Mouse (Mus musculus) heart, postnatal 0 days (tissue): Measurements from ENCODE around the gene Palm. TPM values are rescaled to one million over a fixed set of nuclear protein-coding genes. Genes with fewer than 3 reads are reported as not detected.

Experiments
- ATAC-seq: fragments of 200-750 bp; cut with Nextera tagmentation; 2 replicates; pipeline ENCODE4 v1.8.0; 2017; ENCODE audit warnings: low read depth, moderate number of reproducible peaks, moderate library complexity; ENCODE audit not compliant: insufficient read depth
- DNase-seq: peaks from one replicate; pipeline ENCODE4 v3.0.0-alpha.2; 2016; ENCODE audit warnings: low spot score
- H3K27ac ChIP-seq: fragments of 300-500 bp; sonication (generic); 2 replicates; pipeline ENCODE4 v1.5.1; 2014; ENCODE audit warnings: low read depth, mild to moderate bottlenecking
- H3K27me3 ChIP-seq: fragments of 300-500 bp; sonication (generic); 2 replicates; pipeline ENCODE4 v1.6.1; 2014; ENCODE audit warnings: low read length, mixed read lengths; ENCODE audit not compliant: control insufficient read depth, insufficient read depth
- H3K36me3 ChIP-seq: fragments of 300-500 bp; sonication (generic); replicated peaks from 2 replicates; pipeline ENCODE4 v1.6.1; 2014; ENCODE audit warnings: low read length, mixed read lengths; ENCODE audit not compliant: control insufficient read depth, insufficient read depth
- H3K4me1 ChIP-seq: fragments of 300-500 bp; sonication (generic); 2 replicates; pipeline ENCODE4 v1.6.1; 2014; ENCODE audit warnings: antibody characterized with exemption; ENCODE audit not compliant: control insufficient read depth, insufficient read depth
- H3K4me2 ChIP-seq: fragments of 300-500 bp; sonication (generic); 2 replicates; pipeline ENCODE4 v1.6.1; 2014; ENCODE audit warnings: low read depth, mild to moderate bottlenecking, low read length, moderate library complexity
- H3K4me3 ChIP-seq: fragments of 300-500 bp; sonication (generic); 2 replicates; pipeline ENCODE4 v1.5.1; 2014; ENCODE audit warnings: low read depth, low read length
- H3K9ac ChIP-seq: fragments of 300-500 bp; sonication (generic); replicated peaks from 2 replicates; pipeline ENCODE4 v1.6.1; 2014; ENCODE audit warnings: low read depth, low read length, mixed read lengths
- H3K9me3 ChIP-seq: fragments of 300-500 bp; sonication (generic); replicated peaks from 2 replicates; pipeline ENCODE4 v1.6.1; 2016; ENCODE audit warnings: low read length; ENCODE audit not compliant: control insufficient read depth
- CTCF ChIP-seq: IDR thresholded peaks from 2 replicates; pipeline ENCODE4 v1.5.1; 2016; ENCODE audit warnings: antibody characterized with exemption, control low read depth, low read depth
- EP300 ChIP-seq: IDR thresholded peaks from 2 replicates; pipeline ENCODE4 v1.6.1; 2016; ENCODE audit warnings: antibody characterized with exemption, low read depth
- WGBS: fragments of 180-500 bp; shearing (Covaris S2); extraction: QIAGEN DNeasy Blood & Tissue Kit; methylation state at CpG from one replicate; pipeline ENCODE4 v1.1.7; 2014; 5-methylcytosine and 5-hydroxymethylcytosine counted together
- polyA plus RNA-seq: library from polyadenylated mRNA; unstranded; fragments of >200 nt; fragmentation: Nextera tagmentation; extraction: Ambion mirVana; gene quantifications from 2 replicates; pipeline ENCODE4 v1.2.1, GENCODE M21; 2015
- total RNA-seq: library from RNA; depleted of rRNA; stranded (reverse); fragments of >200 nt; gene quantifications from 2 replicates; pipeline ENCODE4 v1.2.3, GENCODE M21; 2014; ENCODE audit warnings: low replicate concordance

The Palm gene
- total and polyA plus RNA-seq, 2 experiments from 2014 or later = 44.0 to 52.3 TPM

DNA sequence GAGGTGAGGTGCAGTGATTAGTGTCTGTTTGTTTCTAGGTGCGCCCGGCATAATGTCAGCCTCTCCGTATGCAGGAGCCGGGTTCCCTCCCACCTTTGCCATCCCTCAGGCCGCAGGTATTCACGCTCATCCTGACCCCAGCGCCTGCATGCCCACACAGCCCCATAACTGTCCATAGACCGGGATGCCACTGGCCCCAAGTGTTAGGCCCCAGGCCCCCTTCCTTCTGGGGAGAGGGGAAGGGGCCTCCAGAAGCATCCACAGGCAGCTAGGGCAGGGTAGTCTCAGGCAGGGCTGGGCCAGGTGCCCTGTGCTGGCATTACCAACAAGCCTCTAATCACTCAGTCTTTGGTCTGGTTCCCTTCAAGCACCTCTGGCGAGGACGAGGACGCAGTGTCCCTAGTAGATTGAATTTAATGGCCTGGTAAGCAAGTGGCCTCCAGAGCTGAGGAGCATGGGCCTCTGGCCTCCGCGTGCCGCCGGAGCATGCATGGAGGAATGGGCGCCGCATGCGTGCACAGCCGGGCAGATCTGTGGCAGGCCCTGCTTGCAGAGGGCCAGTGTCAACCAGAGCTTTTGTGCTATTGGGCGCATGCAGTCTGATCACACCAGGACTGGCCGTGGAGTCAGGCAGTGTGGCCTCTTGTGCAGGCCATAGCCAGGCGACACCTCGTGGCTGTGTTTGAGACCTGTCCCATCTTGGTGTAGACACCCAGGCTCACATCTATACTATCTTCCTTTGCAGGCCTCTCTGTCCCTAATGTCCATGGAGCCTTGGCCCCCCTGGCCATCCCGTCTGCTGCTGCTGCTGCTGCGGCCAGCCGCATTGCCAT lies 66.9 kb downstream of the Palm start:
- ATAC-seq (no peak), DNase-seq (no peak)
- Histone ChIP-seq H3K4me3 (no peak overlapping the region), H3K27ac (no peak overlapping the region), H3K9ac (no peak overlapping the region), H3K36me3 (peaks cover 71% of the 10 kb centered on the region), H3K27me3 (no peaks in the 10 kb centered on the region), H3K4me1 (peaks cover 39% of the 10 kb centered on the region), H3K9me3 (no peaks in the 10 kb centered on the region), H3K4me2 (no peak overlapping the region)
- TF ChIP-seq EP300 = no peak
- TF ChIP-seq CTCF = no peak
- 91% methylated on average over 26 of the region's 26 CpGs for WGBS

DNA sequence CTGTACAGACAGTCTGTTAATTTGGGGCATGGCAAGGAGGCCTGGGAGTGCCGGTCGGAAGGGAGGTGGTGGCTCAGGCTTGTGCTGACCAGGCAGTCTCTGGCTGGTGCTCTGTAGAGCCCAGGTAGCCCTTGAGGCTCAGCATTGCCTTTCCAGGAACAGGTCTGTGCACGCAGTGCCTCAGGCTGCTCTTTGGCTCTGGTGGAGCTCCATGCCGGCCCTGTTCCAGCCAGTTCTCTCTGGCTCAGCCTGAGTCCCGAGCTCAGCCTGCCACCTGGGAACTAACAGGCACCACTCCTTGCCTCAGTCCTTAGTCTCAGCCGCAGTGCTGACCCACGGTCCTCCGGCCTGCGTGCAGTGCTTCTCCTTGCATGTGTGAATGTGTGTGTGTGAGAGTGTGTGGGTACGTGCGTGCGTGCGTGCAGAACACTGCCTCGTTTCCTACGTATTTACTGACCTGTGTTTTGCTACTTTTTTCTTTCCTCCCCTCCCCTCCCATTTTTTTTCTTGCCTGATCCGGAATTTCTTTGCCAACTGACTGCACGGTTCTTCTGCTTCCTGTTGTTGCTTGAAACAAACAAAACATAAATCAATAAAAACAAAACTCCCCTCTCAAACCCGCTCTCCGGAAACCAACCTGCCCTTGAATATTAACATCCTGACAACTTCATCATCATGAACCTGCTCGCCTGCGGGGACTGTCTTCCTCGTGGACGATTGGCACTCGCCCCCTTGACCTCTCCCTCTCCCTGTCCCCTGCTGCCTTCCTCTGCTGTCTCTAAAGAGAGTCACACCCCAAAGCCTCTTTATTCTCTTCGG lies 68.1 kb downstream of the Palm start:
- WGBS = 77% methylated on average over 25 of the region's 25 CpGs
- Histone ChIP-seq H3K9me3 (no peaks in the 10 kb centered on the region), H3K36me3 (peaks cover 71% of the 10 kb centered on the region), H3K27me3 (no peaks in the 10 kb centered on the region), H3K9ac (no peak overlapping the region), H3K4me3 (no peak overlapping the region), H3K4me2 (no peak overlapping the region), H3K4me1 (peaks cover 32% of the 10 kb centered on the region), H3K27ac (no peak overlapping the region)
- TF ChIP-seq EP300 = no peak
- TF ChIP-seq CTCF = no peak
- ATAC-seq = no peak
- DNase-seq = no peak

DNA sequence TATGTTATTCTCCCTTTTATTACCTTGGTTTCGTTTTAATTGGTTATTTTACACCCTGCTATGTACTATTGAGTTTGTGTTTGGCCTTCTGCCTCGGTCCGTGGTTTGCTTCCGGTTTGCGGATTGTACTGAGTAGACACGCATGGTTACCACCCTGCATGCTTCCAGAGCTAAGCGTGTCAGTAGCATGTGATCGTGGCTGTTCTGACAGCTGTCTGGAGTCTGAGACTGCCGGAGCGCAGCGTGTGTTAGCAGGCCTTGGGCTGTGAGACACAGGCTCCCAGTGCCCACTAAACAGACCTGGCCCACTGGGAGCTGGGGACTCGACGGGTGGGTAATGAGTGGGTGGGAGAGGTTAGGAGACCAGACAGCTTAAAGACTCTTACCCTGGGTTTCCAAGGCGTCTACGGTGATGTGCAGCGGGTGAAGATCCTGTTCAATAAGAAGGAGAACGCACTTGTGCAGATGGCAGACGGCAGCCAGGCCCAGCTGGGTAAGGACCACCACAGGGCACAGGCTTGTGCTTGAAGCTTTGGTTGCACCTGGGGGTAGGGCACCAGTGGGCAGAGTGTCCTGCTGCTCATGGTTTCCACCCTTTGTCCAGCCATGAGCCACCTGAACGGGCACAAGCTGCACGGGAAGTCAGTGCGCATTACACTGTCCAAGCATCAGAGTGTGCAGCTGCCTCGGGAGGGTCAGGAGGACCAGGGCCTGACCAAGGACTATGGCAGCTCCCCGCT lies 68.8 kb downstream of the Palm start:
- DNase-seq (no peak), ATAC-seq (no peak)
- H3K27me3 ChIP-seq = no peaks in the 10 kb centered on the region
- H3K9ac ChIP-seq = no peak overlapping the region
- 89% methylated on average over 23 of the region's 23 CpGs for WGBS
- no peak overlapping the region for H3K4me3 ChIP-seq
- H3K9me3 ChIP-seq = no peaks in the 10 kb centered on the region
- H3K36me3 ChIP-seq = peaks cover 66% of the 10 kb centered on the region
- H3K4me2 ChIP-seq = no peak overlapping the region
- no peak overlapping the region for H3K27ac ChIP-seq
- H3K4me1 ChIP-seq = peaks cover 24% of the 10 kb centered on the region
- TF ChIP-seq EP300 = no peak
- TF ChIP-seq CTCF = no peak

- H3K4me1 ChIP-seq = peaks cover 17% of the 10 kb centered on the region
- TF ChIP-seq CTCF = no peak
- DNase-seq (no peak), ATAC-seq (no peak)
- no peaks in the 10 kb centered on the region for H3K27me3 ChIP-seq
- H3K4me2 ChIP-seq = no peak overlapping the region
- no peak overlapping the region for H3K9ac ChIP-seq
- H3K27ac ChIP-seq = no peak overlapping the region
- no peak overlapping the region for H3K4me3 ChIP-seq
- 58% methylated on average over 10 of the region's 10 CpGs for whole genome bisulfite sequencing
- no peaks in the 10 kb centered on the region for H3K9me3 ChIP-seq
- peaks cover 63% of the 10 kb centered on the region for H3K36me3 ChIP-seq
Observed at GRCm38 (mm10) chr10:79862925-79863324, 69.6 kb downstream of the Palm start.

DNA sequence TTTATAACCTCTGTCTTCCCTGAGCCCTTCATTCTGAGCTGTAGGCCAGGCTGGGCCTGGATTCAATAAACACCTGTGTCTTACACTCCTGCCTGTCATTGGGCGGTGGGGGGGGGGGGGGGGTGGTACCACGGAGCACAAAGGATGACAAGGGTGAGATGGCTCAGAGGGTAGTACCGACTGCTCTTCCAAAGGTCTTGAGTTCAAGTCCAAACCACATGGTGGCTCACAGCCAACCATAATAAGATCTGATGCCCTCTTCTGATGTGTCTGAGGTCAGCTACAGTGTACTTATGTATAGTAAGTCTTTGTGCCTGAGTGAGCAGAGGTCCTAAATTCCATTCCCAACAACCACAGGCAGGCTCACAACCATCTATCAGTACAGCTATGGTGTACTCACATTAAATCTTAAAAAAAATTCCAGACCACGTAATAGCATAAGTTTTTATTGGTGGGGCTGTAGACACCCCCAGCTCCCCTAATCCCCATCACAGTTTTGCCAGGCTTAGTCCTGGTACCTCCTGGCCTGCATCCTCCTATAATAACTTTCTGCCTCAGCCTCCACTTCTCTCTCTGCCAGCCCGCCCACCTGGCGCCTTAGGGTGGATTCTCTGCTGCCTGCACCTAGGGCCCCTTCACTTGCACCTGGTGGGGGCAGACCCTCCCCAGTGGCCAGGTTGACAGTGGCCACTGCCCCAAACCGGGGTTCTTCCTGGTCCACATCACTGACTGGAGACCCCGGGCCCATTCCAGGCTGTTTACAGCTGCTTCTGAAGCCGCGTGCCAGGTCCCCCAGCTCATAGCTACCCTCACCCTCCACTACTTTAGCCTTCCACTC lies 71.2 kb downstream of the Palm start:
- H3K27me3 ChIP-seq = no peaks in the 10 kb centered on the region
- H3K4me3 ChIP-seq = no peak overlapping the region
- TF ChIP-seq EP300 = no peak
- TF ChIP-seq CTCF = no peak
- WGBS = 52% methylated on average over 10 of the region's 10 CpGs
- DNase-seq (no peak), ATAC-seq (no peak)
- H3K27ac ChIP-seq = no peak overlapping the region
- no peaks in the 10 kb centered on the region for H3K9me3 ChIP-seq
- H3K9ac ChIP-seq = no peak overlapping the region
- H3K36me3 ChIP-seq = peaks cover 49% of the 10 kb centered on the region
- H3K4me2 ChIP-seq = no peak overlapping the region
- H3K4me1 ChIP-seq = peaks cover 2% of the 10 kb centered on the region
